Mouse (Mus musculus) cortical plate, adult 2 months (tissue): ENCODE data around the gene Sox8.

Experiments used
- CTCF ChIP-seq: fragments of 200-500 bp; IDR thresholded peaks from 2 replicates; pipeline ENCODE4 v1.5.1; 2011; ENCODE audit warnings: mild to moderate bottlenecking, control low read depth, low read length; ENCODE audit not compliant: insufficient read depth; ENCODE audit errors: extremely low read depth
- POLR2A ChIP-seq: fragments of 200-500 bp; IDR thresholded peaks from 2 replicates; pipeline ENCODE4 v1.6.1; 2011; ENCODE audit warnings: mild to moderate bottlenecking, low read length, control low read depth; ENCODE audit not compliant: insufficient read depth; ENCODE audit errors: extremely low read depth

DNA sequence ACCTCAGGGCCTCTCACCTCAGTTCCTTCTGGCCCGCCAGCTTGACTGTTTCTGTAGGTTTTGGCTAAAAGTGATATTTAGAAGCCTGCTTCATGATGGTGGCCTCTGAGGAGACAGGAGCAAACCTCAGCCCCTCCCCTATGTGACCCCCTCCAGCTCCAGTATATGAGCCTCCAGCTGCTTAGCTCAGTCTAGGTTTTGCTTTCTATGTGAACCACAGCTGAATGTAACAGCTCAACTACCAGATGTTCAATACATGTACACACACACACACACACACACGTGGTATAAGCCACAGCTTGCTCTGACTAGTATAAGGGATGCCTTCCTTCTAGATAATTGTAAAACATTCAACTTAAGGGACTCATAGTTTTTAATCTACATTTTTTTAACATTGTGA is 5.5 kb upstream of the Sox8 start:
- TF ChIP-seq POLR2A (no peak), CTCF (no peak)
